Mouse (Mus musculus) liver, postnatal 0 days (tissue): ENCODE results near the gene Il18bp.

ENCODE experiments used
- CTCF ChIP-seq: sonication (generic); IDR thresholded peaks from 2 replicates; pipeline ENCODE4 v1.5.1; 2016; ENCODE audit warnings: antibody characterized with exemption, low read depth
- EP300 ChIP-seq: IDR thresholded peaks from 2 replicates; pipeline ENCODE4 v1.6.1; 2016; ENCODE audit warnings: antibody characterized with exemption, low read depth, mild to moderate bottlenecking

GRCm38 (mm10) chr7:102019362-102019761, 872 bp upstream of the Il18bp start:
- TF ChIP-seq CTCF (no peak), EP300 (no peak)
